Mouse (Mus musculus): Measurements from ENCODE around the gene Ndufaf7.

DNA sequence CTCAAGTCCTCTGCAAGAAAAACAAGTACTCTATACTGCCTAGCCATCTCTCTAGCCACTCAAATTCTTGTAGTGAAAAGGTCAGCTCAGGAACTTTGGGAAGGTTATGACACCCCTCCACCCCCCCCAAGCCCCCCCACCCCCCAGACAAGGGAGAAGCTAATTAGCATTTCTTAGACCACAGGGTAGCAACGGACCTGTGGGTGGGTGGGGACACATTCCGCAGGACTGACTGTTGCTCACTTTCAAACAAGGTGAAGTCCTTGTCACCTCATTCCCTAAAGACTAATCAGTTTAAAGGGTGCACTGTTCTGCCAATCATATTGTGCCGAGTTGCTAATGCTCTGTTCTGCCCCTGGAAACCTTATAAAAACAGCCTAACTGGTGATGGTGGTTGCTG, 23.0 kb upstream of the Ndufaf7 start:
- no peak for TF ChIP-seq POLR2A (IDR thresholded peaks at IDR 0.05; ENCODE audit: control insufficient read depth, extremely low read depth, insufficient read depth, low read length, poor library complexity)
- no peak for TF ChIP-seq CTCF (IDR thresholded peaks at IDR 0.05; ENCODE audit: borderline replicate concordance, control insufficient read depth, extremely low read depth, insufficient read depth, low read length, poor library complexity)
